Mouse (Mus musculus) forebrain, embryonic 10.5 days (tissue): ENCODE results near the gene Adsl. TPM values are rescaled to one million over a fixed set of nuclear protein-coding genes. Genes with fewer than 3 reads are reported as not detected.
"Not testable (repeated sequence)": the region's sequence is repeated elsewhere in the genome, so short reads cannot be mapped to it uniquely, and the experiment has no call there.

ENCODE experiments used
- DNase-seq: peaks from one replicate; pipeline ENCODE4 v3.0.0-alpha.2; 2017; ENCODE audit warnings: low spot score; ENCODE audit errors: extremely low spot score
- H3K27ac ChIP-seq: fragments of 300-500 bp; sonication (generic); 2 replicates; pipeline ENCODE4 v1.5.1; 2016; ENCODE audit warnings: mild to moderate bottlenecking
- H3K27me3 ChIP-seq: fragments of 300-500 bp; sonication (generic); 2 replicates; pipeline ENCODE4 v1.6.1; 2016; ENCODE audit warnings: mild to moderate bottlenecking; ENCODE audit not compliant: poor library complexity, severe bottlenecking
- H3K36me3 ChIP-seq: fragments of 300-500 bp; sonication (generic); replicated peaks from 2 replicates; pipeline ENCODE4 v1.6.1; 2016; ENCODE audit warnings: mild to moderate bottlenecking, moderate library complexity
- H3K4me1 ChIP-seq: fragments of 300-500 bp; sonication (generic); 2 replicates; pipeline ENCODE4 v1.6.1; 2016
- H3K4me3 ChIP-seq: fragments of 300-500 bp; sonication (generic); 2 replicates; pipeline ENCODE4 v1.5.1; 2016; ENCODE audit warnings: mild to moderate bottlenecking, moderate library complexity
- H3K9me3 ChIP-seq: fragments of 300-500 bp; sonication (generic); 2 replicates; pipeline ENCODE4 v1.6.1; 2016; ENCODE audit warnings: mild to moderate bottlenecking, moderate library complexity
- WGBS: fragments of 180-500 bp; shearing (Covaris S2); methylation state at CpG from one replicate; pipeline ENCODE4 v1.1.7; 2016; 5-methylcytosine and 5-hydroxymethylcytosine counted together
- polyA plus RNA-seq: library from polyadenylated mRNA; unstranded; fragments of >200 nt; fragmentation: Nextera tagmentation; extraction: Ambion mirVana; gene quantifications from 2 replicates; pipeline ENCODE4 v1.2.1, GENCODE M21; 2016

Gene Adsl
- polyA plus RNA-seq, 1 experiment from 2014 or later = 236 TPM

- no peaks in the 10 kb centered on the region for H3K9me3 ChIP-seq
- peaks cover 97% of the 10 kb centered on the region for H3K36me3 ChIP-seq
- no peak overlapping the region for H3K4me3 ChIP-seq
- no peak for DNase-seq
- no peaks in the 10 kb centered on the region; the same call in 1 of the 2 replicates for H3K4me1 ChIP-seq
- H3K27me3 ChIP-seq = no peaks in the 10 kb centered on the region
- H3K27ac ChIP-seq = no peak overlapping the region
- 82% methylated on average over 2 of the region's 2 CpGs for WGBS
These were observed 24.1 kb upstream of the Adsl start for GRCm38 (mm10) chr15:80924211-80924610.

DNA sequence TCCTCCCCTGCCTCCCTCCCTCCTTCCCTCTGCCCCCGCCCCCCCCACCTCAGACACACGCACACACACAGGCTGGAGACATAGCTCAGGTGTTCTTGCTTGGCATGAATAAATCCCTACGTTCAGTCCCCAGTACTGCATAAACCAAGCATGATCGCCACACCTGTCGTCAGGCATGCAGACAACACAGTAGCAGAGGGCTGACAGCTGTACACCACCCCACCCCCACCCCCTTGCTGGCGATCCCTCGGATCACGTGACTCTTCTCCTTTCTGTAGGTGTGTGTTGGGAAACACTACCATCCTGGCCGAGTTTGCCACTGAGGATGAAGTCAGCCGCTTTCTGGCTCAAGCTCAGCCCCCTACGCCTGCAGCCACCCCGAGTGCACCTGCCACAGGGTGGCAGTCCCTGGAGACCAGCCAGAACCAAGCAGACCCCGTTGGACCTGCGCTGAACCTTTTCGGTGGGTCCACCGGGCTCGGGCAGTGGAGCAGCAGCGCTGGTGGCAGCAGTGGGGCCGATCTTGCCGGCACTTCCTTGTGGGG is 19.4 kb upstream of the Adsl start:
- 88% methylated on average over 20 of the region's 20 CpGs for WGBS
- Histone ChIP-seq H3K4me3 (no peak overlapping the region), H3K9me3 (no peaks in the 10 kb centered on the region), H3K27ac (no peak overlapping the region), H3K4me1 (peaks cover 7% of the 10 kb centered on the region), H3K36me3 (peaks cover 85% of the 10 kb centered on the region), H3K27me3 (no peaks in the 10 kb centered on the region)
- no peak for DNase-seq

DNA sequence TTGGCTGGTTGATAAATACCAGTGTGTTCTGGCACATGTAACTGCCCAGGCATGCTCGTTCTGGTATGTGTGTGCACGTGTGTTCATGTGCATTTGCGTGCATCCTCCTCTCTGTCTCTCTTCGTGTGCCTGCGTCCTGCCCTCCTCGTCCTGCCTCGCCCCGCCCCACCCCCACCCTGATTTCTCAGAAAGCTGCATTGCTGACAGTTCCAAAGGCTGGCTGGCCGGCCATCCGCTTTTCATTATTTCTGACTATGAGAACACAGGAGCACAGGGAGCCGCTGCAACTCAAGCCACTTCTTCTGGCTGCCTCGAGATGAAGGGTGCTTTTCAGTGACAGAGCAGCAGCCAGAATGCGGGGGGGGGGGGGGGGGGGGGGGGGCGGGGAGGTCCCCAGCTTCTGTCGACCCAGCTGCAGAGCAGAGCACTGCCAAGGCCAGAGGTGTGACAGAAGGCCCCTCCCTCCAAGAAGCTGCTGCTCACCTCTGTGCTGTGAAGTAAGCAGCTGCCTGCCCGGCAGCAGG is 18.2 kb upstream of the Adsl start:
- peak; percentile 57 for DNase-seq
- Histone ChIP-seq H3K36me3 (peaks cover 82% of the 10 kb centered on the region), H3K4me1 (peaks cover 7% of the 10 kb centered on the region), H3K9me3 (no peaks in the 10 kb centered on the region), H3K27me3 (no peaks in the 10 kb centered on the region), H3K4me3 (no peak overlapping the region), H3K27ac (peak overlapping the region; percentile 58)
- WGBS = 32% methylated on average over 15 of the region's 16 CpGs

DNA sequence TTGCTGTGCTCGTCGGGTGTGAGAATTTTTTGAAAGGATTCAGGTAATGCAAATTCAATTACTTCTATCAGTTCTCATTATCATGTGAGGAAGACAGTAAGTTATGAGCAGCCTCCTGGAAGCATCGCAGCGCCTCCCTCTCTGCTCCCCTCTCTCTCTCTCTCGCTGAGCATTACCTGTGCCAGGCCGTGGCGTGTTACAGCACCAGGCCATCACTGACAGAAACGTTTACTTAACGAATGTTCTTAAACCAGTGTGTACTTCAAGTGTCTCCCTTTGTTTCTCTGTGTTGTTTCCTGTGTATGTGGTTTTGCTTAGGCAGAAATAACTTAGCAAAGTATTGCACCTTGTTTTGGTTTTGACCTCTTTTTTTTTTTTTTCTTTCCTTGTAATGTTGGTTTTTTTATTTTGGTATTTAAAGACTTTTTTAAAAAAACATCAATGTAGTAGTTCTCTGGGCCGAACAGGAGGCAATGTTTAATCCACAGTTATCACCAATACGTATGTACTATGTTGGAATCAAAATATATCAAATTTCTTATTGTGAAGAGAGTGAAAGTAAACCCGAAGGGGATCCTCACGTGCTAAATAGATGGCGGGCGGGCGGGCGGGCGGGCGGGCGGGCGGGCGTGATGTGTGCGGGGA is 17.5 kb upstream of the Adsl start:
- H3K4me3 ChIP-seq, H3K27ac ChIP-seq, H3K4me1 ChIP-seq, DNase-seq, H3K9me3 ChIP-seq, H3K27me3 ChIP-seq: not testable (repeated sequence)
- WGBS = 93% methylated on average over 23 of the region's 23 CpGs
- peaks cover 82% of the 10 kb centered on the region for H3K36me3 ChIP-seq

GRCm38 (mm10) chr15:80931345-80931960 is 16.8 kb upstream of the Adsl start:
- WGBS = 95% methylated on average over 9 of the region's 9 CpGs
- Histone ChIP-seq H3K27me3 (no peaks in the 10 kb centered on the region), H3K27ac (no peak overlapping the region), H3K36me3 (peaks cover 81% of the 10 kb centered on the region), H3K4me3 (no peak overlapping the region), H3K9me3 (no peaks in the 10 kb centered on the region), H3K4me1 (peaks cover 10% of the 10 kb centered on the region)
- DNase-seq = no peak

DNA sequence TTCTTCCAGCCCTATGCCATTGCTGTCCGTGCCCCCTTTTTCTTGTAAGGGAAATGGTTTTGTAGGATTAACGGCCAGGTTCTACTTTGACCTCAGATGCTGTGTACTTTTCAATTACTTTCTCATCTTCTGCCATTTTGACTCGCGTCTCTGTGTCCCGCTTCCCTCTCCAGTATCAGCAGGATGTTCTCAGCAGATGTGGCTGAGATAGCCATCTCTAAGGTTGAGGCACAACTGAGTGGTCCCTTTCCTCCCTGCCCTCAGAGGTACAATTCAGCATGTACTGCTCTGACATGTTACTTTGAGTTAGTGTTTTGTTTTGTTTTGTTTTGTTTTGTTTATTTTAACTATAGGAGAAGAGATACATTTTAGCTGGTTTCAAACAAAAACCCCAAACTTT is 13.4 kb upstream of the Adsl start:
- no peaks in the 10 kb centered on the region for H3K9me3 ChIP-seq
- H3K36me3 ChIP-seq = peaks cover 57% of the 10 kb centered on the region
- H3K27me3 ChIP-seq = no peaks in the 10 kb centered on the region
- no peak overlapping the region for H3K27ac ChIP-seq
- 90% methylated on average over 5 of the region's 5 CpGs for WGBS
- no peak for DNase-seq
- peaks cover 13% of the 10 kb centered on the region for H3K4me1 ChIP-seq
- no peak overlapping the region for H3K4me3 ChIP-seq

DNA sequence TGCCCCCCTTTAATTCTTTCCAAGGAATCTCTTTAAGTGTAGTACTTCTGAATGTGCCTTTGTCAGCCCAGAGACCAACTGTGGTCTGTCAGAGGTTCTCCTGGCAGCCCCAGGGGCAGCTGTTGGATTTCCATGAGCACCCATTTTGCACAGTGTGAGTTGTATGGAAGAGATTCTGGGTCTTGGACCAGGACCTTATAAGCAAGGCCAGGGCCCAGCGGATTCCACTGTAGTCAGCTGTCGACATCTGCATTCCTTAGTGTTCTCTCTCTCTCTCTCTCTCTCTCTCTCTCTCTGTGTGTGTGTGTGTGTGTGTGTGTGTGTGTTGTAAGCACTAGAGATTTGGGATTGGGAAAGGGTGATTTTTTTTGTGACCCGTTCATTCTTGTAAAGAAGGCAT is 11.6 kb upstream of the Adsl start:
- 90% methylated on average over 3 of the region's 3 CpGs for WGBS

DNA sequence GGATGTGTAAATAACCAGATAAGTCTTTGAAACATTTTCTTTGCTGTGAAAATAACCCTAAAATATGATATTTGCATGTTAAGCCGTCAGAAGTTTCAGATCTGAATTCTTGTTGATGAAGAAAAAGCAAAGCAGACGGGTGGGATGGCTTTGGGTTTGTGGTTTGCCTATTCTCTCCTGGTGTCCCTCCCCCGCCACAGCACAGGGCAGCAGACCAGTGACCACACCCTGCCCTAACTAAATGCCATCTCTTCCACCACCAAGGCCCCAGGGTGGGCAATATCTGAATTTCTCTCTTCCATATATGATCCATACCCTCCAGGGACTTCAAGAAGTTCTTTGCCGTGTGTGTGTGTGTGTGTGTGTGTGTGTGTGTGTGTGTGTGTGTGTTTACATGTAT is 9.7 kb upstream of the Adsl start:
- peaks cover 34% of the 10 kb centered on the region for H3K36me3 ChIP-seq
- H3K4me1 ChIP-seq = 0 out of 2 replicates have a peak, but pooled peaks cover 7% of the 10 kb centered on the region
- no peak overlapping the region for H3K27ac ChIP-seq
- WGBS = 83% methylated on average over 4 of the region's 4 CpGs
- H3K9me3 ChIP-seq = no peaks in the 10 kb centered on the region
- DNase-seq = no peak
- no peaks in the 10 kb centered on the region for H3K27me3 ChIP-seq
- H3K4me3 ChIP-seq = no peak overlapping the region

More for the DNA sequence above, 11.6 kb upstream of the Adsl start:
- Histone ChIP-seq H3K27ac (no peak overlapping the region), H3K4me1 (0 out of 2 replicates have a peak, but pooled peaks cover 7% of the 10 kb centered on the region), H3K27me3 (no peaks in the 10 kb centered on the region), H3K9me3 (no peaks in the 10 kb centered on the region), H3K36me3 (peaks cover 48% of the 10 kb centered on the region), H3K4me3 (no peak overlapping the region)
- DNase-seq = no peak

- 85% methylated on average over 5 of the region's 5 CpGs for WGBS
- H3K9me3 ChIP-seq = no peaks in the 10 kb centered on the region
- no peak overlapping the region for H3K27ac ChIP-seq
- H3K4me1 ChIP-seq = 0 out of 2 replicates have a peak, but pooled peaks cover 7% of the 10 kb centered on the region
- H3K27me3 ChIP-seq = no peaks in the 10 kb centered on the region
- no peak overlapping the region for H3K4me3 ChIP-seq
- peaks cover 26% of the 10 kb centered on the region for H3K36me3 ChIP-seq
- no peak for DNase-seq
These were observed 8.9 kb upstream of the Adsl start for GRCm38 (mm10) chr15:80939401-80939800.

- H3K36me3 ChIP-seq = peaks cover 9% of the 10 kb centered on the region
- no peaks in the 10 kb centered on the region for H3K27me3 ChIP-seq
- no peak for DNase-seq
- 0 out of 2 replicates have a peak, but pooled peaks cover 3% of the 10 kb centered on the region for H3K4me1 ChIP-seq
- WGBS = 90% methylated on average over 6 of the region's 6 CpGs
- no peak overlapping the region for H3K27ac ChIP-seq
- no peaks in the 10 kb centered on the region for H3K9me3 ChIP-seq
- no peak overlapping the region for H3K4me3 ChIP-seq
These were observed 6.7 kb upstream of the Adsl start for GRCm38 (mm10) chr15:80941468-80942040.

DNA sequence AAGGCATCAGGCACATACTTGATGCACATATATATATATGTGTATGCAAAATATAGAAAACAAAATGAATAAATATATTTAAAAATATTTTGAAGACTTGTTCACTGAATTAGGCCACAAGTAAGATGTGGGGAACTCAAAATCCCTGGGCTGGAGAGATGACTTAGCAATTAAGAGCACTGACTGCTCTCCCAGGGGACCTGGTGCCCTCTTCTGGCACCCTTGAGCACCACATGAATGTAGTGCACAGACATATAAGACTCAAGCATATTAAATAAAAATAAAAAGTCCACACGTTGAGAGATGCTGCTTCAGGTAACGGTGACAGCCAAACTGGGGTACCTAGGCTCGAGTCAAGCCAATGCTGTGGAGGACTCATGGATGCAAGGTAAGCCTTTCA is 2.4 kb upstream of the Adsl start:
- Histone ChIP-seq H3K9me3 (no peaks in the 10 kb centered on the region), H3K4me3 (no peak overlapping the region), H3K27ac (no peak overlapping the region), H3K27me3 (no peaks in the 10 kb centered on the region), H3K4me1 (peaks cover 14% of the 10 kb centered on the region), H3K36me3 (peaks cover 19% of the 10 kb centered on the region)
- WGBS = 62% methylated on average over 3 of the region's 3 CpGs
- DNase-seq = no peak

DNA sequence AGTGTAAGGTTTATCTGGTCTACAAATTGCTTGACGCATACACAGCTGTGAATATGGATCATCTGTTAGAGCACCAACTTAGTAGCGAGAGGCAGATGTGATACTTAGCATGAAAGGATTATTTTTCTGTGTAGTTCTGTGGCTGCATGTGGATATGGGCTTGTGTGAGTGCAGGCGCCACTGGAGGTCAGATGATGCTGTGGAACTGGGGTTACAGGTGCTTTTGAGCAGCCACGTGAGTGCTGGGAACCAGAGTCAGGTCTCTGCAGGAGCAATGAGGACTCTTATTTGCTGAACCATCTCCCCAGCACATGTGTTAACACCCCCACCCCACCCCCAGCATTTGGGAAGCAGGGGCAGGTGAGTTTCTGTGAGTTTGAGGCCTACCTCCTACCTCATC is 1.1 kb downstream of the Adsl start:
- WGBS = 65% methylated on average over 4 of the region's 4 CpGs
- Histone ChIP-seq H3K9me3 (no peaks in the 10 kb centered on the region), H3K27me3 (no peaks in the 10 kb centered on the region), H3K36me3 (peaks cover 45% of the 10 kb centered on the region), H3K27ac (peak overlapping the region; percentile 89), H3K4me1 (peaks cover 14% of the 10 kb centered on the region), H3K4me3 (peak overlapping the region; percentile 75)
- no peak for DNase-seq

DNA sequence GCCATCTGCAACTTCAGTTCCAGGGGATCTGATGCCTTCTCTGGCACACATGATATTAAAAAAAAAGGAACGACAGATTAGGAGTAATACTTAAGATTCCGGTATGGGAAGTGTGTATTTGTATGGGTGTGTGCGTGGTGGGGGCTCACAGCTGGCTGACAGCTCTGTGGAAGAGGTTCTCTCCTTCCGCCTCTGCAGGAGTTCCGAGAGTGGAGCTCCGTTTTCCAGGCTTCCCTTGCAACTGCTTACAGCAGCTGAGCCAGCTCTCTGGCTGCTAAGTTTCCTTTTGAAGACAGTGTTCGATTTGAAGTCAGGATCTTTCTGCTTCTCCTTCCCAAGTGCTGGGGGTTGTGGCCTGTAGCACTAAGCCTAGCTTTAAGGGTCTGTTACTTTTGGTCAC is 1.8 kb downstream of the Adsl start:
- peaks cover 14% of the 10 kb centered on the region for H3K4me1 ChIP-seq
- no peak for DNase-seq
- peak overlapping the region; percentile 75 for H3K4me3 ChIP-seq
- H3K27ac ChIP-seq = no peak overlapping the region
- no peaks in the 10 kb centered on the region for H3K9me3 ChIP-seq
- WGBS = 92% methylated on average over 7 of the region's 7 CpGs
- no peaks in the 10 kb centered on the region for H3K27me3 ChIP-seq
- H3K36me3 ChIP-seq = peaks cover 52% of the 10 kb centered on the region
